Mouse (Mus musculus) adrenal gland (tissue): ENCODE measurements around the gene Nubpl.
"Not testable (repeated sequence)": the region's sequence is repeated elsewhere in the genome, so short reads cannot be mapped to it uniquely, and the experiment has no call there.

Experiments used
- intact Hi-C: fragments of 180-260 bp; cut with DNase I; formaldehyde crosslinking; loops from one replicate; pipeline ENCODE4 v1.15.1; 2025

The Nubpl gene

GRCm38 (mm10) chr12:52231929-52232328 is 134.4 kb downstream of the Nubpl start:
- intact Hi-C loops = not testable (repeated sequence)

DNA sequence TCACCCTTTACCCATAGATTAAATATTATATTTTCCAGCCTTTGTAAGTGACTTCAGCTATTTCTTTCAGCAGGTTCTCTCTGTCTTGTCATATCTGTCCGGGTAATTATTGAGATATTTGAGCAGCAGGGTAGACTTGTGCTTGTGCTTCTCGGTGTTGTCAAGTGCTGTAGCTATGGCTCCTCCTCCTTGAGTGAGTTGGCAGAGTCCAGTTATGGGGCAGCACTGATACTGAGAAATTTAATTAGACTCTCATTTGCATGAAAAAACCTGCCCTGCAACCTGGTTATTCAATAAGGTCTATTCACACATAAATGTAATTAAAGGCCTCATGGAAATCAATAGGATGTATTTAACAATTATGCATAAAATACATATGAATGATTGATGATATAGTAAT is 145.2 kb downstream of the Nubpl start:
- intact Hi-C loops = no loop called here

DNA sequence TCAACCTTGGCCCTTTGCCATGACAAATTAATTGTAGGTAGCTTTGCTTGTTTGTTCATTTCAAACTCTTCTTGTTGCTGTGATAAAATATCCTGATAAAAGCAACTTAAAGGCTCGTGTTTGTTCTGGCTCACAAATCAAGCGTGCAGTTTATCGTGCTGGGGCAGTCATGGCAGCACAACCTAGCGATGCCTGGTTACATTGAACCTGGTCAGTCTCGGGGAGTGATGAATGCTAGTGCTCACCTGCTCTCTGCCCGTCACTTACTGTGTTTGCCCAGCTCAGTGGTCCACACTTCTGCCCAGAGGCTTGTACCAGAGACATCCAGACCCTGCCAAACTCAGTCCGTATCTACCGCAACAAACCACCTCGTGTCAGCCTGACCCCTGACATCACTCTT is 149.9 kb downstream of the Nubpl start:
- intact Hi-C loops = no loop called here

DNA sequence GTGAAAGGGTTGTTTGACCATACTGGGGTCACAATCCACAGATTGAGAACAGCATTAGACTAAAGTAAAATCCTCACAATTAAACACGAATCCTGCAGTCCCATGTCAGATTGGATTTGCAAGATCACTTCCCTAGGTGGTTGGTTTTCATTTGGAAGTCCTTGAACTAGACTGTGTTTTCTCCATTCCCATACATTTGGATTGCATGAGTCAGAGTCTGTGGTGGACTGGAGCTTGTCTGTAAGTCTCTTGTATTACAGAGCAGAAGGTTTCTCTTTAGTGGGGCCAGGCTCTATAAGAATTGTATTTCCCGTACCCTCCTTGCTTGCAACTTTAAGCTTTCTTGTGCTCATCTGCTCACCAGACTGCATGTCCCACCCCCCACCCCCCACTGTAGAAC is 151.0 kb downstream of the Nubpl start:
- intact Hi-C loops = no loop called here

- intact Hi-C loops = no loop called here
Observed at GRCm38 (mm10) chr12:52254089-52254488, 156.6 kb downstream of the Nubpl start.

DNA sequence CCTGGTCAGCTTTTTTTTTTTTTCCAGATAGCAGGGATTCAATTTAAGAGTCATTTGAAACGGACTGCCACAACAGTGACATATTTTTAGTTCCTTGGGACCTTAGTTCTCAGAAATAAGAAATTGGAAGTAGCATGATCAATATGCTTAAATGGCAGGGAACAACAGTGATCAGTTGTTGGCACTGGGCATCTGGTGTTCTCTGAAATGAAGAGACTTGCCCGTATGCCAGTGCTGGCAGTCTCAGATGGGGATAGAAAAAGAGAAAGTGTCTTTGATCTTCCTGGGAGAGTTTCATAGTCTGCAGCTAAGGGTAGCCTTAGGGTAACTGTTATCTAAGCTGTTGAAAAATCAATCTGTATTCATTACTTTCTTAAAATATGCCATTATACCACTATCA is 170.6 kb downstream of the Nubpl start:
- intact Hi-C loops = no loop called here

- intact Hi-C loops = loop anchor here (10.0 kb wide), 1 partner anchor 228 kb away; no protein-coding TSS in a partner anchor
Observed at GRCm38 (mm10) chr12:52272828-52273227, 175.3 kb downstream of the Nubpl start.

GRCm38 (mm10) chr12:52276320-52276719 is 178.8 kb downstream of the Nubpl start:
- intact Hi-C loops = loop anchor here (10.0 kb wide), 1 partner anchor 232 kb away; no protein-coding TSS in a partner anchor

GRCm38 (mm10) chr12:52281232-52281631 is 183.7 kb downstream of the Nubpl start:
- intact Hi-C loops = no loop called here

- intact Hi-C loops = no loop called here
Observed at GRCm38 (mm10) chr12:52284471-52284870, 186.9 kb downstream of the Nubpl start.

DNA sequence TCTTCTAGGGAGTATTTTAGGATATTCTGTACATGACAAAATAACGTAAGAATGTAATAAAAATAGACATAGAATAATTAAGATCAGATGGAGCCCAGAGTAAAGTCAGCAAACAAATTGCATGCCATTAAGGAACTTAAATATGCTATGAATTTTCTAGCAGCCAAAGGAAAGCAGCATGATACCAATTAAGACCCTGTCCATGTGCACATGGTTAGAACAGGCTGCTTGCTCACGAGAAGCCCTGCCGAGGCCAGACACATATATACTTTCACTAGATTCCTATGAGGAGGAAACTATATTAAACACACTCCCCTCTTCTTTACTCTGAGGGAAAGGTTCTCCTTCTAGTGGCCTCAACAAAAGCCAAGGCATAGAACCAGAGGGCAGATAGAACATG is 189.3 kb downstream of the Nubpl start:
- intact Hi-C loops = no loop called here

DNA sequence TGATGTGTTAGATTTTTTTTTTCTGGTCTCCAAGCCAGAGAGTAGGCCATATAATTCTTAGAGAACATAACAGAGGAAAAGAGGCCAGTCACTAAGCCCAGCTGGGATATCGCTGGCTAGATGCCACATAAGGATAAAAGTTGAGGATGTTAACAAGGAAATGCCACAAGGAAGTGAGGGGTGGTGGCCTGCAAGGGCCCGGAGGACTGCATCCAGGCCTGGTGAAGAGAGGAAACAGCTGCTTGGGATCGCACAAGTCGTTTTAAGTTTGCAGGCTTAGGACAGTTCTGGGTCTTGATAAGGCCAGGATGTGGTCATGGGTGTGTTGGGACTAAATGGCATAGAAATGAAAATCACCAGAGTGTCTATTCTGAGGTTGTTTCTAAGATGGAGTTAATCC is 191.0 kb downstream of the Nubpl start:
- intact Hi-C loops = no loop called here

DNA sequence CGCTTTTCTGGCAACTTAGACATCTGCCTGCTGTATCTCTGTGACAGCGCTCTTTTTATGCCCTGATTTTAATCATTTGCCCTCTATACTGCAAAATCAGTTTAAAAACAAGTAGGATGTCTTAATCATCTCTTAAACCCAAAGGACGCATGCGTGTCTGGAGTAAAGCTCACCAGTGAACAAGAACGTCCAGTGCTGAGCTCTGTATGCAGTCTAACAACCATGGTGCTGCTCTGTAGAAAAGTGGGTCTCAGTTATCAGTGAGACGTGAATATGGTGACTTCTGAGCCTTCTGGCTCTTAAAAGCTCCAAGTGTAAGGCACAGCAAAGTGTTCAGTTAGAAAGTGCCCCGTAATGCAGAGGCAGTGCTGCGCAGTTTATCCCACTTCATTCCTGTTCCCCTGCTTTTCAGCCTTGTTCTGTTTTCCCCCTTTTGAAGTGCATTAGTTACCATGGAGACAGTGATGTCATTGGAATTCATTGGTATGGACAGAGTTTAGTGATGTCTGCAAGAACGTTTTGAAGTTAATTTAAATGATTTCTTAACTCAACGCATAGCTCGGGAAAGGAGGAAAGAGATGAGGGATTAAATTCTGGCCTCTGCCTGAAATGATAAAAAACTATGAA is 191.5 kb downstream of the Nubpl start:
- intact Hi-C loops = no loop called here

DNA sequence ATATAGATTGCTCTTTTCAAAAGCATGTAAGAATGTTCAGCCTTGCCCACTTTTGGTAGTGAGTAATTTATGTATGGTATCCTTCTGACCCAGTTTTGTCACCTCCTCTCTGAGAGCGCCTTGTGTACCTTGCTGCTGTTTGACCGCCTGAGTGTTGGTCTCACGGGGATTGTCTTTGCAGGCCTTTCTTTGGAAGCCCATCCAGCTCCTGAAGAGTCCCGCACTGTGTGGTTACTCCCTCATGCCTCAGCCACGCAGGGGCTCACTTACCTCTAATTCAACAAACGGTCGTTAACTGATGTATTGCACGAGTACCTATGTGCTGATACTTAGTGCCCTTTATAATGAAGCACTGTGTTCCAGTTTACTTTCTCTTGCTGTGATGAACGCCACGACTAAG is 192.1 kb downstream of the Nubpl start:
- intact Hi-C loops = no loop called here

GRCm38 (mm10) chr12:52293931-52294330 is 196.4 kb downstream of the Nubpl start:
- intact Hi-C loops = no loop called here

- intact Hi-C loops = no loop called here
Observed at GRCm38 (mm10) chr12:52297988-52298387, 200.5 kb downstream of the Nubpl start.

DNA sequence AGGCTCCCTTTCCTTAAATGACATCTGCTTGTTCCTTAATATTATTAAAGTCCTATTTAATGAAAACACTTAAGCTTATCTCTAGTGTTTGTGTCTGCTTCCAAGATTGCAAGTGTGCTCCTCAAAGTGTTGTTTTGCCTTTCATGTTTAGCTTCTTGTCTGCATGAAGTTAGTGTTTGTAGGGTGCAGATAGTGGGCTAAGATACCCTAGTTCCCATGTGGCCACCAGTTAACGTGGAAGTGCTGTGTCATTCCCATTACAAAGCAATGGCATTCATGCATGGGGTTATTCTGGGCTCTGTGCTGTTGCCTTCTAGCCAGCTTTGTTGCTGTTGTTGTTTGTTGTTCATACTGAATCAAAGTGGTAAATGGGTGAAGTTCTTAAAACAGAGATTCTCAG is 201.1 kb downstream of the Nubpl start:
- intact Hi-C loops = no loop called here

DNA sequence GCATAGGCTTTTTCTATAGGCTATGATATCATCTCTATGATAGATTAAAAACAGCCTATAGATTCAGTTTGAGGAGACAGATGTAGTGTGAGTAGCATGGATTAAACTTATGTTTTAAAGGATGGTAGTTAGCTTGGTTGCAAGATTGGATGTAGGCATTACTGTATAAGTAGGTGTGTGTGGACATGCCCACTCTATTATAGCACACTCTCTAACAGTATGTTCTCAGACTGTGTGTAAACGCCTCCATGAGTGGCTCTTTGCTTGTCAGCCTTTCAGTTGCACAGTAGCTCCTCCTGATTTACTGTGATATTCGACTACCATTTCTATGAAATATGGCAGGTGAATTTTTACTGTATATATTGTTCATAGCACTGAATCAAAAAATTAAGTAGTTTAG is 205.4 kb downstream of the Nubpl start:
- intact Hi-C loops = no loop called here

GRCm38 (mm10) chr12:52306348-52306747 is 208.8 kb downstream of the Nubpl start:
- intact Hi-C loops = no loop called here

GRCm38 (mm10) chr12:52307331-52307982 is 209.9 kb downstream of the Nubpl start:
- intact Hi-C loops = no loop called here

GRCm38 (mm10) chr12:52308628-52309027 is 211.1 kb downstream of the Nubpl start:
- intact Hi-C loops = no loop called here

DNA sequence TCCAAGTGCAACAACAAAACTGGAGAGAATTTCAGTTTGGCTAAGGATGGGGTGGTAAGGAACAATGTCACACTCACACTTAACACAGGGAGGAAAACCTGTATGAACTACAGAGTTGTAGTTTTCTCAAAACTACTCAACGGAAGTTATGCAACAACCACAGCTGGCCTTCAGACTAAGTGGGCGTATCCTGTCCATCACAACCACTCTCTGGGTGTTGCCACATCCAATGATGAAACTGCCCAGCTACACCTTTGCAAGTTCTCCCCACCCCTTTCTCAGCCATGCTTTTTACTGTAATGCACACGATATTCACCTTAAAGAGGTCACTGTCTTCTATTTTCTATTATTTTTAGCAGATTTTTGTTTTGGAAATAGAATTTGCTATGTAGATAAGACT is 217.3 kb downstream of the Nubpl start:
- intact Hi-C loops = no loop called here

DNA sequence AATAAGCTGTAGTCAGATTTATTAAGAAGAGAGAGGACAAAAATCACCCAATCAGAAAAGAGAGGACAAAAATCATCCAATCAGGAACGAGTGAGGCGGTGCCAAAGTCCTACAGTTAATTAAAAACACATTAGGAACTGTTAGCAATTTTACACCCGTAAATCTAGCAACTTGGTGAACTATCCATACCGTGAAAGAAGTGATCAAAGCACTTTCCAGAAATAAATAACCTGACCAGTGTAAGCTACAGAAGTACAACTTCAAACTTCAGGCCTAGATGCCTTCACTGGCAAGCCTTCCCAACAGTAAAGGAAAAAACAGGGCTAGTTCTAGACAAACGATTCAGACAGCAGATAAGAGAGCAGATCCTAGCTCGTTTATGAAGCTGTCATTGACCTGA is 220.1 kb downstream of the Nubpl start:
- intact Hi-C loops = no loop called here
